Mouse (Mus musculus) MEL (cell line): ENCODE measurements at regions not wholly inside any gene's neighbourhood (a gene's known extent, or its start where the extent isn't known, plus 50 kb on each side); places are given as distances from the start of the nearest gene placed in this dataset.

Experiments
- CHD1 ChIP-seq: IDR thresholded peaks from 2 replicates; pipeline ENCODE4 v1.6.1; 2012; ENCODE audit warnings: low read depth, mild to moderate bottlenecking, inconsistent platforms, low read length, improper control_type of control experiment
- CTCF ChIP-seq, 3 experiments: IDR thresholded peaks in 2 of 3; conservative IDR thresholded peaks in 1 of 3; 2 replicates each; pipeline ENCODE4 v1.5.1; 2011 to 2012; ENCODE audit warnings: low read length in 3 of 3, low read depth in 2 of 3, mild to moderate bottlenecking in 2 of 3, improper control_type of control experiment in 1 of 3, inconsistent platforms in 1 of 3, mixed read lengths in 1 of 3, moderate library complexity in 1 of 3; ENCODE audit not compliant: control insufficient read depth in 1 of 3, insufficient read depth in 1 of 3, poor library complexity in 1 of 3, severe bottlenecking in 1 of 3

DNA sequence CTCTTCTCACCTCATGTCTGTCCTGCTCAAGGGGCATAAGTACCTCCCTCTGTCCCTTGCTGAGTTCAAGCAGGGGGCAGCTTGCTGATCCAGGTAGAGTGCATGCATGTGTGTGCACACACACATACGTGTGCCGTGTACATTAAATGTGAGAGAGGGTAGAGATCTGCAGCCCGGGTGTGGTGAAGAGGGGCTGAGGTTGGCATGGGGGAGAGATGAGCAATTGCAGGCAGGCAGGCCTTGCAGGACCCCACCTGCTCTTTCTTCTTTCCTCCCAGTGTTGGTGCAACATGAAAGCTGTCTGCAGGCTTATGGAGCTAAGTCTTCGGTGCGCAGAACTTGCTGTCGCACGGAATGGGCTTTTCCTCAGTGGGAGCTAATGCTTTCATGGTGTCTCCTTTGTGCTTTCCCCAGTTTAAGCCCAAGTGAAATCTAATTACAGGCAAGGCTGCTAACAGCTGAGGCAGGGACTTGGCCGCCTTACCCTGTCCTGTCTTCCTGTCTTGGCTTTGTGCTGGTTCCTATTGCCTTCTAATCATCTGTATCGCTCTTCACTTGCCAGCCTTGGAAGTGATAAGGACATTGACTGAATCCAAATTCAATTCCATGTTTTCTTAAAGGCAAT lies 188.5 kb upstream of the Lef1 start:
- TF ChIP-seq CHD1 (no peak), CTCF (IDR thresholded peaks at IDR 0.05 in 2 of 3, conservative IDR thresholded peaks at IDR 0.05 in 1 of 3; ENCODE audit: control insufficient read depth in 1 of 3, insufficient read depth in 1 of 3, low read depth in 2 of 3, low read length in 3 of 3, poor library complexity in 1 of 3, severe bottlenecking in 1 of 3) (no peak)
